Mouse (Mus musculus): ENCODE measurements around the gene Slc39a2.
"Not testable (repeated sequence)": the region's sequence is repeated elsewhere in the genome, so short reads cannot be mapped to it uniquely, and the experiment has no call there.

The Slc39a2 gene

GRCm38 (mm10) chr14:51902806-51903710 is 10.4 kb downstream of the Slc39a2 start:
- peak; percentile 72 for DNase-seq

DNA sequence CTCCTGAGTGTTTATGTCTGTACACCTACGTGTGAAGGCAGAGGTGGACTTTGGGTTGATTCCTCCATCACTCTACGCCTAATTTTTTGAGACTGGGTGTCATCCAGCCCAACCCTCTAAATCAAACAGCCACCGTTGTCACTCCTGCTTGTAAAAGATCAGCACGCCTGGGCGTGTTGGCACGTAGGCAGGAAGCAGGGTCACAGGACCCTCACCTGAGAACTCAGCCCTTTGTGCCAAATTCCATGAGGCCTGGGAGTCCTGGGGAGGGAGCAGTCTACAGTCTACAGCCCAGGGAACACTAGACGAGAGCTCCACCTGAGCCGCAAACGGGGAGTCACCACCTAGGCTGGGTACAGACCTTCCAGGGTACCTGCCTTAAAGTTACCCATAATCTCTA is 11.1 kb downstream of the Slc39a2 start:
- DNase-seq: no peak

GRCm38 (mm10) chr14:51904706-51905105 is 12.0 kb downstream of the Slc39a2 start:
- DNase-seq: no peak

GRCm38 (mm10) chr14:51906102-51906501 is 13.4 kb downstream of the Slc39a2 start:
- no peak for DNase-seq

- DNase-seq: no peak
These were observed 18.6 kb downstream of the Slc39a2 start for GRCm38 (mm10) chr14:51911301-51911700.

DNA sequence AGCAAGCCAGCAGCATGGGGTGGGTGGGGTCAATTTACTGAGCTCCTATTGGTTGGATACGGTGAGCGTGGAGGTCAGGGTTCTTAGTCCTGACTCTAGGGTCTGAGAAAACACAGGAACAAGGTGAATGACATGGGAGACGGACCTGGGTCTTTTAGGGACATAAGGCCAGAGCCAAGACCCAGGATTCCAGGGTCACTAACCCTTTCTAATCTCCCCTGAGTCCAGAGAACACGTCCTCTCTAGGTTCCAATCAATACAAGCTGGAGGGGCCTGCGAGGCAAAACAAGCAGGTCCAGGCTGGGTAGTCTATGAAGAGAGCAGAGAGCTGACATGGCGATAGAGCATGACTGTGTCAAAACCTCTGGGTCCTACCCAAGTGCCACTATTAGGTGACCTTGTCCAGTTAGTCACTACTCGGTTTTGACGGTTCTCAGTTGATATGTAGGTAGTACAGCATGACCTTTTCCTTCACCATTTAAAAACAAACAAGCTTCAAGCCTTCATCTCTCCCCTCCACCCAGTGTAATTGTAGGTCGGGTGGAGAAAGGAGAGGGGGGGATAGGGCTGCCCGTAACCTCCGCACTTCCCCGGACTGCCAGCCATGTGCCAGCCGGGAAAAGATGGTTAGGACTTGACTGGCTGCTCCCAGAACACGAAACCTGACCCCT is 19.8 kb downstream of the Slc39a2 start:
- no peak for DNase-seq

GRCm38 (mm10) chr14:51913062-51913959 is 20.6 kb downstream of the Slc39a2 start:
- peak; percentile 59 for DNase-seq

DNA sequence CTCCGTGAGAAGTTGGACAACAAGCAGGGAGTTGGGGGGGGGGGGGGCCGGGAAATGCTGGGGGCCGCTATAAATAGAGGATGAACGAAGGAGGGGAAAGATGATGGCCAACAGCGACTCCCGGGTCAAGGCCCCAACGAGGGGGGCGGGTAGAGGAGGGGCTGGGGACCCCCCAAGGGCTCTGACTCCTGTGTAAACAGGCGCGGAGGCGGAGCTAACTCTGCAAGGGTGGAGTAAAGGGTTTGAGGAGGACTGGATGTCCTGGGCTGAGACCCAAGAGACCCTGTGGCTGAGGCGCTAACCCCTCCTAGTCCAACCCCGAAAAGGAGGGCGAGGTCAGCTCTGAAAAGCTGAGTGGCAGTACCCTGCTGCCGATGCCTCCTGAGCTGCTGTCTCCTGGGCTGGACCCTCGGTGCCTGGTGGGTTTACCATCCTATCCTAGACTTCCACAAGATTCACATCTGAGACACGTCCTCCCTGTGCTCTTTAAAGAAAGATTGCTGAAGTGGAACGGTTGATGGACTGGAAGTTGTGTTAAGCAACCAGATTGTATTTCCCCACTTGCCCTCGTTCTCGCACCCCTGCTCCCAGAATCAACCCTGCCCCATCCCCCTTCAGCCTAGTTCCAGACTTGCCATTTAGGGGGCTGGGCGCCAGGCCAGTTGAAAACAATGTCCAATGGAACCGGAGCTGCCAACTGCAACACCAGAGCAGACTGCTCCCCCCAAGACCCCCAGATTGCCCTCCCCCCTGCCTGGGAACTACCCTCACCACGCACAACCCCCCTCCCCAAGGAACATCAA is 21.5 kb downstream of the Slc39a2 start, which contains the start of gene Ndrg2:
Ndrg2 (minus strand) TSS at position 199 of the 803 bp plus-strand sequence.
- peak; percentile 69 for DNase-seq

DNA sequence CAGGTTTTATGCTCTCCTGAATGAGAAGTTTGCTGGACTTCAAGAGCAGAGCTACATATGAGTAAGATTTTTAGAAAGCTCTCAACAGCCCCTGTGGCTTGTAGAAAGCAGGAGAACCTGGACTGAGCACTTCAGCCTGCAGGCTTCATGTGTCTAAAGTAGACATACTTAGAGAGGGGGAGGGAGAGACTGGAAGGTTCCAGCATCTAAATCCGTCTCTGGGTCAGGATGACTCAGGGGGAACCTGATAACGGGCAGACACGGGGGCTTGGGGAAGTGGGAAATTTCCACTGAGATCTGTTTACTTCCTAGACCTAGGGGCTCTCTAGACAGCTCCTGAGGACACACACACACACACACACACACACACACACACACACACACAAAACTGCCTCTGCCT is 22.3 kb downstream of the Slc39a2 start:
- DNase-seq: no peak

- no peak for DNase-seq
These were observed 23.9 kb downstream of the Slc39a2 start for GRCm38 (mm10) chr14:51916539-51916938.

DNA sequence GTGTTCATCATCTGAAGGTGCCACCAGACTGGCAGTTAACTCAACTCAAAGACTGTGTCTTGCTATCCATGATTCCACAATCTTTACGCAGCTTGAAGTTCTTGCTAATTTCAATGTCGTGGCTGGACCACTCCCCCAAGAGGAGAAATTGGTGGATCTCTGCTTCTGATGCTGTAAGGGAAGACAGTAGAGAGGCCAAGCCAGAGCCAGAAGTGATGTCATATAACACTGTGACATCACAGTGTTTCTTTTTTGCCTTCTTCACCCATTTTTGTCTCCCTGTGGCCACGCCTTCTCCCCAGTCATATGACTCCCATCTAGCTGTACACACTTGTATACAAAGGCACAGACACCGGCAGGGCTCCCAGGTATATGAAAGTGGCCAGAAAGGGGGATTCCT is 25.4 kb downstream of the Slc39a2 start, which contains the start of gene Tppp2:
Tppp2 (plus strand) TSS at position 301 of the 400 bp plus-strand sequence.
- no peak for DNase-seq

- no peak for DNase-seq
These were observed 26.3 kb downstream of the Slc39a2 start for GRCm38 (mm10) chr14:51918966-51919365.

GRCm38 (mm10) chr14:51921759-51922570 is 29.3 kb downstream of the Slc39a2 start:
- peak; percentile 19 for DNase-seq

DNA sequence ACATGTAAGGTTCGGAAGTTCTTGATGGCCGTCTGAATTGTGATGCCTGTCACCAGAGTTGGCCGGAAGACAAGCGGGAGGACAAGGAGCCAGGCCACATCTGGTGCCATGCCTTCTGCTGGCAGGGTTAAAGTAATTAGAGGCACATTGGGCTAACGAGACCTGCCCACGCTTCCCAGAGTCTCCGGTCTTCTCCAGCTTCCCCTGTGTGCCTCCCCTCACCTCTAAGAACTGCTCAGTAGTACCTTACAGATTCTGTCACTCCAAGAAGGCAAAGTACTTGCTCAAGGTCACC is 29.8 kb downstream of the Slc39a2 start, which contains the start of gene Rnase13:
Rnase13 (minus strand) TSS at position 203 of the 295 bp plus-strand sequence.
- DNase-seq: no peak

- DNase-seq: no peak
These were observed 30.2 kb downstream of the Slc39a2 start for GRCm38 (mm10) chr14:51922910-51923309.

GRCm38 (mm10) chr14:51923492-51923891 is 30.8 kb downstream of the Slc39a2 start:
- DNase-seq: no peak

GRCm38 (mm10) chr14:51926930-51927329 is 34.2 kb downstream of the Slc39a2 start:
- not testable (repeated sequence) for DNase-seq

- DNase-seq: peak; percentile 52
These were observed 36.7 kb downstream of the Slc39a2 start for GRCm38 (mm10) chr14:51929309-51929943.

- no peak for DNase-seq
These were observed 37.3 kb downstream of the Slc39a2 start for GRCm38 (mm10) chr14:51929968-51930367.

- DNase-seq: peak; percentile 61
These were observed 38.1 kb downstream of the Slc39a2 start for GRCm38 (mm10) chr14:51930824-51931223.
